Mouse (Mus musculus) stomach, postnatal 0 days (tissue): ENCODE measurements around the gene Xrcc5.

ENCODE experiments used
- CTCF ChIP-seq: IDR thresholded peaks from 2 replicates; pipeline ENCODE4 v1.5.1; 2016; ENCODE audit warnings: antibody characterized with exemption, low read depth, mild to moderate bottlenecking, moderate library complexity
- EP300 ChIP-seq: optimal IDR thresholded peaks from 2 replicates; pipeline ENCODE3; 2016; ENCODE audit warnings: antibody characterized with exemption

DNA sequence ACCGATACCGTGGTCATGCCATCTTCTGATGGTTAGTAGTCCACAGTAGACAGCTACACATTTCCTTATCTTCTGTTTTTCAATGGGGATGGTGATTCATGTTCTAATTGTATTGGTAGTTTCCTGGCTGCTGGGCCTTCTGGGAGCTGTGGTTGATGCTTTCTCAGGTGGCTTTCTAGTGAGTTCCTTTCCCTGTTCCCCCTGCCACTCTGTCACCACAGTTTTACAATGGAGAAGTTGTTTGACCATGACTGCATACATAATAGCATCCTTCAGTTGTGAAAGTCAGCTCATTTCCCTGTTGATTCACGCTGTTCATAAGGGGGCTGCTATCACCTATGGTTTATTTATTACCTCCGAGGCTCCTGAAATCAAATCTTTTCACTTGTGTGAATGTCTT, 53.6 kb downstream of the Xrcc5 start:
- no peak for TF ChIP-seq CTCF
- no peak for TF ChIP-seq EP300
